Mouse (Mus musculus): ENCODE measurements at regions not wholly inside any gene's neighbourhood (a gene's known extent, or its start where the extent isn't known, plus 50 kb on each side); places are given as distances from the start of the nearest gene placed in this dataset.

DNA sequence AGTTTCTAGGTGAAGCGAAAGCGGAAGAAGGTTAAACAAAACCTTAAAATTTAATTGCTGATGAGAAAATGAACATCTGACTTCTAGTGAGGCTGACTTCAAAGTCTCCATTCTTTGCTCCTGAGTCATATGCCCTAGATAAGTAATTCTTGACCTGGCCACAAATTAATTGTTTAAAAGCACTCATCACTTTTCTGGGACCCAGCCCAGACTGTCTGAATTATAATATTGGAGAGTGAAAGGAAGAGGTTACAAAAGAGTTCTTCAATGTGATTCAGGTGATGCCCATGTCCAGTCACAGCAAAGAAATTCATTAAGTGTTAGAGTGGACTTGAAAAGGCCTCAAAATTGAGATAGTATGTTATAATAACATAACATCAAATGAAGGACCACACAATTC lies 867.3 kb downstream of the Kcna4 start:
- Histone ChIP-seq H3K9me3 (replicated peaks; ENCODE audit: control insufficient read depth, low read length) (no peaks in the 10 kb centered on the region), H3K4me1 (ENCODE audit: control insufficient read depth, insufficient read depth) (no peaks in the 10 kb centered on the region), H3K36me3 (replicated peaks; ENCODE audit: control insufficient read depth, insufficient read depth, low read length) (no peaks in the 10 kb centered on the region), H3K4me3 (ENCODE audit: low read depth, low read length) (no peak overlapping the region), H3K4me2 (ENCODE audit: low read depth, low read length) (no peak overlapping the region), H3K9ac (replicated peaks; ENCODE audit: low read depth, low read length) (no peak overlapping the region), H3K27ac (ENCODE audit: low read depth) (no peak overlapping the region), H3K27me3 (ENCODE audit: control insufficient read depth, insufficient read depth, low read length) (no peaks in the 10 kb centered on the region)
- 85% methylated on average over 2 of the region's 2 CpGs for WGBS
- ATAC-seq (ENCODE audit: insufficient read depth, low read depth), result no peak
- TF ChIP-seq EP300 (IDR thresholded peaks at IDR 0.05; ENCODE audit: low read depth) (no peak), CTCF (IDR thresholded peaks at IDR 0.05; ENCODE audit: low read depth) (no peak)
- no peak for DNase-seq (ENCODE audit: low spot score)

DNA sequence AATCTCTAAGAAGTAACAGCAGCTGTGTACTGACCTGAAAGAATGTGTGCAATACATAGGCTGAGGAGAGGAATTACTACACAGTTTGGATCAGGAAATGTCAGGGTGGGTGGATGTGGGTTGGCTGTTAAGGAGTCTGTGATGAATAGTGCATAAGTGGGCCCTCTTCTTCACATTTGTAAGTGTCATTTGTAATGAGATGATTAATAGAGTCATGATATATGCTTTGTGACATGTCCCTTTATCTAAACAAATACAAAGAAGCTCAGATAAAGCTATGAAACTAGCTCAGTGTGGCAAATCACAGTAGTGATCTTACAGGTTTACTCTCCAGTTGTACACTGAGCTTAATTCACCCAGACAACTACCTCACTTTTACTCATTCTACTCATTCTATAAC lies 867.9 kb downstream of the Kcna4 start:
- TF ChIP-seq EP300 (IDR thresholded peaks at IDR 0.05; ENCODE audit: low read depth) (no peak), CTCF (IDR thresholded peaks at IDR 0.05; ENCODE audit: low read depth) (no peak)
- Histone ChIP-seq H3K36me3 (replicated peaks; ENCODE audit: control insufficient read depth, insufficient read depth, low read length) (no peaks in the 10 kb centered on the region), H3K4me1 (ENCODE audit: control insufficient read depth, insufficient read depth) (no peaks in the 10 kb centered on the region), H3K27ac (ENCODE audit: low read depth) (no peak overlapping the region), H3K4me3 (ENCODE audit: low read depth, low read length) (no peak overlapping the region), H3K9me3 (replicated peaks; ENCODE audit: control insufficient read depth, low read length) (no peaks in the 10 kb centered on the region), H3K27me3 (ENCODE audit: control insufficient read depth, insufficient read depth, low read length) (no peaks in the 10 kb centered on the region), H3K4me2 (ENCODE audit: low read depth, low read length) (no peak overlapping the region), H3K9ac (replicated peaks; ENCODE audit: low read depth, low read length) (no peak overlapping the region)
- ATAC-seq (ENCODE audit: insufficient read depth, low read depth) (no peak), DNase-seq (ENCODE audit: low spot score) (no peak)

DNA sequence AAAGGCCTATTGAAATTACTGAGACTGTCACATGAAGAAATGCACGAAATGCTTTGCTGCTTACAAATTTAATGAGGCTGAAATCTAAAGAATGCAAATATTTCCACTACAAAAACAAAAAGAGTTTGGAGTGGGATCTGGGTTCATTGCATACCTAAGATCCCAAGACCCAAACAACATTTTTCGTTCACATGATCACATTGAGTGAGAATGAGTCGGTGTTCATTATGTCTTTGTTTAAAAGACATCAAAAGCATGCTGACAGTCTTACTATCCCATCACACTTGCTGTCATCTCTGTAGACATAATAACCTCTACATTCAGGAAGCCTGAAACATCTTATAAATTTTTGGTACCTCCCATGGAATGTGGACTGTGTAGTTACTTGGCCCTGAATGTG lies 870.4 kb downstream of the Kcna4 start:
- Histone ChIP-seq H3K4me1 (ENCODE audit: control insufficient read depth, insufficient read depth) (no peaks in the 10 kb centered on the region), H3K4me2 (ENCODE audit: low read depth, low read length) (no peak overlapping the region), H3K36me3 (replicated peaks; ENCODE audit: control insufficient read depth, insufficient read depth, low read length) (no peaks in the 10 kb centered on the region), H3K4me3 (ENCODE audit: low read depth, low read length) (no peak overlapping the region), H3K27me3 (ENCODE audit: control insufficient read depth, insufficient read depth, low read length) (no peaks in the 10 kb centered on the region), H3K9ac (replicated peaks; ENCODE audit: low read depth, low read length) (no peak overlapping the region), H3K27ac (ENCODE audit: low read depth) (no peak overlapping the region), H3K9me3 (replicated peaks; ENCODE audit: control insufficient read depth, low read length) (no peaks in the 10 kb centered on the region)
- no peak for DNase-seq (ENCODE audit: low spot score)
- ATAC-seq (ENCODE audit: insufficient read depth, low read depth), result no peak
- TF ChIP-seq EP300 (IDR thresholded peaks at IDR 0.05; ENCODE audit: low read depth) (no peak), CTCF (IDR thresholded peaks at IDR 0.05; ENCODE audit: low read depth) (no peak)
- 83% methylated on average over 3 of the region's 3 CpGs for WGBS

GRCm38 (mm10) chr2:108165085-108165484 lies 874.6 kb downstream of the Kcna4 start:
- WGBS, result 76% methylated on average over 1 of the region's 1 CpGs
- no peak for ATAC-seq (ENCODE audit: insufficient read depth, low read depth)
- Histone ChIP-seq H3K9ac (replicated peaks; ENCODE audit: low read depth, low read length) (no peak overlapping the region), H3K36me3 (replicated peaks; ENCODE audit: control insufficient read depth, insufficient read depth, low read length) (no peaks in the 10 kb centered on the region), H3K4me2 (ENCODE audit: low read depth, low read length) (no peak overlapping the region), H3K27ac (ENCODE audit: low read depth) (no peak overlapping the region), H3K27me3 (ENCODE audit: control insufficient read depth, insufficient read depth, low read length) (no peaks in the 10 kb centered on the region), H3K4me1 (ENCODE audit: control insufficient read depth, insufficient read depth) (no peaks in the 10 kb centered on the region), H3K9me3 (replicated peaks; ENCODE audit: control insufficient read depth, low read length) (no peaks in the 10 kb centered on the region), H3K4me3 (ENCODE audit: low read depth, low read length) (no peak overlapping the region)
- TF ChIP-seq CTCF (IDR thresholded peaks at IDR 0.05; ENCODE audit: low read depth), result no peak
- no peak for TF ChIP-seq EP300 (IDR thresholded peaks at IDR 0.05; ENCODE audit: low read depth)
- DNase-seq (ENCODE audit: low spot score), result no peak

All from heart, postnatal 0 days (tissue).